Mouse (Mus musculus): ENCODE results near the gene Tars2. TPM values are rescaled to one million over a fixed set of nuclear protein-coding genes. Genes with fewer than 3 reads are reported as not detected.
A peak's percentile ranks its signal among the peaks of the same experiment; 100 is the strongest.
"Not testable (repeated sequence)": the region's sequence is repeated elsewhere in the genome, so short reads cannot be mapped to it uniquely, and the experiment has no call there.

Tars2 gene
- polyA plus RNA-seq, 1 experiment from 2014 or later: 40.1 TPM

- H3K4me3 ChIP-seq (ENCODE audit: low read depth, low read length): no peak overlapping the region
- no peak overlapping the region for H3K4me2 ChIP-seq (ENCODE audit: low read depth, low read length)
- H3K9me3 ChIP-seq (ENCODE audit: control insufficient read depth, low read length): no peaks in the 10 kb centered on the region
- H3K27ac ChIP-seq (replicated peaks; ENCODE audit: low read depth, low read length): no peak overlapping the region
- peaks cover 24% of the 10 kb centered on the region; the same call in 1 of the 2 replicates for H3K4me1 ChIP-seq (ENCODE audit: control insufficient read depth, insufficient read depth, low read length)
- no peak overlapping the region for H3K9ac ChIP-seq (ENCODE audit: low read depth, low read length)
- DNase-seq (ENCODE audit: low spot score) (no peak), ATAC-seq (ENCODE audit: low read depth) (no peak)
- WGBS: 84% methylated on average over 4 of the region's 4 CpGs
- no peaks in the 10 kb centered on the region for H3K27me3 ChIP-seq (replicated peaks; ENCODE audit: control insufficient read depth, insufficient read depth, low read length)
- H3K36me3 ChIP-seq (ENCODE audit: control insufficient read depth, insufficient read depth, low read length): no peaks in the 10 kb centered on the region
These were observed 61.7 kb downstream of the Tars2 start for GRCm38 (mm10) chr3:95698286-95698685.

GRCm38 (mm10) chr3:95696360-95696759 is 63.6 kb downstream of the Tars2 start:
- H3K36me3 ChIP-seq (ENCODE audit: control insufficient read depth, insufficient read depth, low read length): no peaks in the 10 kb centered on the region
- DNase-seq (ENCODE audit: low spot score) (no peak), ATAC-seq (ENCODE audit: low read depth) (no peak)
- H3K27ac ChIP-seq (replicated peaks; ENCODE audit: low read depth, low read length): no peak overlapping the region
- no peak overlapping the region for H3K4me3 ChIP-seq (ENCODE audit: low read depth, low read length)
- no peak overlapping the region for H3K9ac ChIP-seq (ENCODE audit: low read depth, low read length)
- H3K9me3 ChIP-seq (ENCODE audit: control insufficient read depth, low read length): no peaks in the 10 kb centered on the region
- H3K4me1 ChIP-seq (ENCODE audit: control insufficient read depth, insufficient read depth, low read length): peaks cover 20% of the 10 kb centered on the region; the same call in 1 of the 2 replicates
- H3K4me2 ChIP-seq (ENCODE audit: low read depth, low read length): no peak overlapping the region
- H3K27me3 ChIP-seq (replicated peaks; ENCODE audit: control insufficient read depth, insufficient read depth, low read length): no peaks in the 10 kb centered on the region
- WGBS: 11% methylated on average over 7 of the region's 7 CpGs

GRCm38 (mm10) chr3:95695796-95696195 is 64.2 kb downstream of the Tars2 start:
- ATAC-seq (ENCODE audit: low read depth): 0 out of 2 replicates have a peak, but pooled peaks have one; percentile 28
- no peak overlapping the region for H3K4me3 ChIP-seq (ENCODE audit: low read depth, low read length)
- peaks cover 16% of the 10 kb centered on the region; the same call in 1 of the 2 replicates for H3K4me1 ChIP-seq (ENCODE audit: control insufficient read depth, insufficient read depth, low read length)
- no peaks in the 10 kb centered on the region for H3K27me3 ChIP-seq (replicated peaks; ENCODE audit: control insufficient read depth, insufficient read depth, low read length)
- H3K36me3 ChIP-seq (ENCODE audit: control insufficient read depth, insufficient read depth, low read length): no peaks in the 10 kb centered on the region
- no peak overlapping the region for H3K4me2 ChIP-seq (ENCODE audit: low read depth, low read length)
- no peak overlapping the region; the same call in 1 of the 2 replicates for H3K27ac ChIP-seq (replicated peaks; ENCODE audit: low read depth, low read length)
- H3K9me3 ChIP-seq (ENCODE audit: control insufficient read depth, low read length): no peaks in the 10 kb centered on the region
- no peak overlapping the region for H3K9ac ChIP-seq (ENCODE audit: low read depth, low read length)
- DNase-seq (ENCODE audit: low spot score): no peak
- WGBS: 22% methylated on average over 3 of the region's 3 CpGs

- H3K27me3 ChIP-seq (replicated peaks; ENCODE audit: control insufficient read depth, insufficient read depth, low read length): no peaks in the 10 kb centered on the region
- H3K4me3 ChIP-seq (ENCODE audit: low read depth, low read length): no peak overlapping the region
- ATAC-seq (ENCODE audit: low read depth) (no peak), DNase-seq (ENCODE audit: low spot score) (no peak)
- H3K9ac ChIP-seq (ENCODE audit: low read depth, low read length): no peak overlapping the region
- WGBS: 76% methylated on average over 11 of the region's 11 CpGs
- no peak overlapping the region; the same call in 1 of the 2 replicates for H3K27ac ChIP-seq (replicated peaks; ENCODE audit: low read depth, low read length)
- no peaks in the 10 kb centered on the region for H3K36me3 ChIP-seq (ENCODE audit: control insufficient read depth, insufficient read depth, low read length)
- peaks cover 16% of the 10 kb centered on the region; the same call in 1 of the 2 replicates for H3K4me1 ChIP-seq (ENCODE audit: control insufficient read depth, insufficient read depth, low read length)
- H3K9me3 ChIP-seq (ENCODE audit: control insufficient read depth, low read length): no peaks in the 10 kb centered on the region
- H3K4me2 ChIP-seq (ENCODE audit: low read depth, low read length): no peak overlapping the region
These were observed 65.0 kb downstream of the Tars2 start for GRCm38 (mm10) chr3:95694808-95695703.

GRCm38 (mm10) chr3:95693821-95694807 is 65.9 kb downstream of the Tars2 start:
- H3K4me2 ChIP-seq (ENCODE audit: low read depth, low read length): no peak overlapping the region
- WGBS: 49% methylated on average over 11 of the region's 11 CpGs
- ATAC-seq (ENCODE audit: low read depth) (no peak), DNase-seq (ENCODE audit: low spot score) (no peak)
- no peak overlapping the region for H3K9ac ChIP-seq (ENCODE audit: low read depth, low read length)
- no peak overlapping the region for H3K4me3 ChIP-seq (ENCODE audit: low read depth, low read length)
- no peaks in the 10 kb centered on the region for H3K27me3 ChIP-seq (replicated peaks; ENCODE audit: control insufficient read depth, insufficient read depth, low read length)
- H3K9me3 ChIP-seq (ENCODE audit: control insufficient read depth, low read length): no peaks in the 10 kb centered on the region
- peaks cover 19% of the 10 kb centered on the region; the same call in 1 of the 2 replicates for H3K4me1 ChIP-seq (ENCODE audit: control insufficient read depth, insufficient read depth, low read length)
- no peak overlapping the region for H3K27ac ChIP-seq (replicated peaks; ENCODE audit: low read depth, low read length)
- H3K36me3 ChIP-seq (ENCODE audit: control insufficient read depth, insufficient read depth, low read length): no peaks in the 10 kb centered on the region

- Histone ChIP-seq H3K4me1 (ENCODE audit: control insufficient read depth, insufficient read depth, low read length) (peaks cover 31% of the 10 kb centered on the region), H3K4me3 (ENCODE audit: low read depth, low read length) (no peak overlapping the region), H3K36me3 (ENCODE audit: control insufficient read depth, insufficient read depth, low read length) (no peaks in the 10 kb centered on the region), H3K4me2 (ENCODE audit: low read depth, low read length) (no peak overlapping the region), H3K9me3 (ENCODE audit: control insufficient read depth, low read length) (no peaks in the 10 kb centered on the region), H3K27ac (replicated peaks; ENCODE audit: low read depth, low read length) (no peak overlapping the region), H3K9ac (ENCODE audit: low read depth, low read length) (no peak overlapping the region), H3K27me3 (replicated peaks; ENCODE audit: control insufficient read depth, insufficient read depth, low read length) (no peaks in the 10 kb centered on the region)
- ATAC-seq (ENCODE audit: low read depth) (no peak), DNase-seq (ENCODE audit: low spot score) (no peak)
- WGBS: 76% methylated on average over 6 of the region's 6 CpGs
These were observed 67.3 kb downstream of the Tars2 start for GRCm38 (mm10) chr3:95692677-95693076.

- not testable (repeated sequence) for DNase-seq (ENCODE audit: low spot score); H3K4me3 ChIP-seq (ENCODE audit: low read depth, low read length); H3K27ac ChIP-seq (replicated peaks; ENCODE audit: low read depth, low read length); H3K36me3 ChIP-seq (ENCODE audit: control insufficient read depth, insufficient read depth, low read length); H3K9me3 ChIP-seq (ENCODE audit: control insufficient read depth, low read length); H3K27me3 ChIP-seq (replicated peaks; ENCODE audit: control insufficient read depth, insufficient read depth, low read length); ATAC-seq (ENCODE audit: low read depth); H3K4me2 ChIP-seq (ENCODE audit: low read depth, low read length); H3K9ac ChIP-seq (ENCODE audit: low read depth, low read length)
- peaks cover 29% of the 10 kb centered on the region for H3K4me1 ChIP-seq (ENCODE audit: control insufficient read depth, insufficient read depth, low read length)
- WGBS: 84% methylated on average over 2 of the region's 2 CpGs
These were observed 69.5 kb downstream of the Tars2 start for GRCm38 (mm10) chr3:95690552-95690951.
